Mouse (Mus musculus): ENCODE measurements around the gene Gabarapl1. TPM values are rescaled to one million over a fixed set of nuclear protein-coding genes. Genes with fewer than 3 reads are reported as not detected.
A peak's percentile ranks its signal among the peaks of the same experiment; 100 is the strongest.

Gabarapl1 gene
- polyA plus RNA-seq, 1 experiment from 2014 or later: 24.3 TPM

GRCm38 (mm10) chr6:129543709-129544606 is 11.0 kb downstream of the Gabarapl1 start:
- peak; percentile 56 for DNase-seq (ENCODE audit: low spot score)
- no peaks in the 10 kb centered on the region for H3K9me3 ChIP-seq (ENCODE audit: control insufficient read depth, low read length)
- H3K4me2 ChIP-seq (ENCODE audit: low read depth): no peak overlapping the region
- H3K27ac ChIP-seq (ENCODE audit: low read depth, low read length): no peak overlapping the region
- no peaks in the 10 kb centered on the region for H3K27me3 ChIP-seq (ENCODE audit: control insufficient read depth, insufficient read depth, low read length)
- no peak overlapping the region for H3K4me3 ChIP-seq (ENCODE audit: low read depth, low read length)
- no peaks in the 10 kb centered on the region for H3K36me3 ChIP-seq (ENCODE audit: control insufficient read depth, insufficient read depth, low read length)
- WGBS: 60% methylated on average over 6 of the region's 6 CpGs
- no peaks in the 10 kb centered on the region for H3K4me1 ChIP-seq (ENCODE audit: control insufficient read depth, insufficient read depth, low read length)
- peak; percentile 70 for ATAC-seq (ENCODE audit: insufficient read depth, low FRiP score, low TSS enrichment)
- H3K9ac ChIP-seq (ENCODE audit: low read length): no peak overlapping the region

GRCm38 (mm10) chr6:129547277-129547676 is 14.3 kb downstream of the Gabarapl1 start:
- H3K27ac ChIP-seq (ENCODE audit: low read depth, low read length): no peak overlapping the region
- 80% methylated on average over 2 of the region's 2 CpGs for WGBS

GRCm38 (mm10) chr6:129548009-129548408 is 15.0 kb downstream of the Gabarapl1 start:
- DNase-seq (ENCODE audit: low spot score): no peak
- no peaks in the 10 kb centered on the region for H3K9me3 ChIP-seq (ENCODE audit: control insufficient read depth, low read length)
- H3K4me2 ChIP-seq (ENCODE audit: low read depth): no peak overlapping the region
- H3K4me1 ChIP-seq (ENCODE audit: control insufficient read depth, insufficient read depth, low read length): no peaks in the 10 kb centered on the region
- no peaks in the 10 kb centered on the region for H3K36me3 ChIP-seq (ENCODE audit: control insufficient read depth, insufficient read depth, low read length)
- H3K27me3 ChIP-seq (ENCODE audit: control insufficient read depth, insufficient read depth, low read length): no peaks in the 10 kb centered on the region
- no peak for ATAC-seq (ENCODE audit: insufficient read depth, low FRiP score, low TSS enrichment)
- 80% methylated on average over 3 of the region's 3 CpGs for WGBS
- no peak overlapping the region for H3K4me3 ChIP-seq (ENCODE audit: low read depth, low read length)
- no peak overlapping the region for H3K27ac ChIP-seq (ENCODE audit: low read depth, low read length)
- H3K9ac ChIP-seq (ENCODE audit: low read length): no peak overlapping the region

More at GRCm38 (mm10) chr6:129547277-129547676, 14.3 kb downstream of the Gabarapl1 start:
- Histone ChIP-seq H3K4me3 (ENCODE audit: low read depth, low read length) (no peak overlapping the region), H3K4me1 (ENCODE audit: control insufficient read depth, insufficient read depth, low read length) (no peaks in the 10 kb centered on the region), H3K36me3 (ENCODE audit: control insufficient read depth, insufficient read depth, low read length) (no peaks in the 10 kb centered on the region), H3K4me2 (ENCODE audit: low read depth) (no peak overlapping the region), H3K27me3 (ENCODE audit: control insufficient read depth, insufficient read depth, low read length) (no peaks in the 10 kb centered on the region), H3K9me3 (ENCODE audit: control insufficient read depth, low read length) (no peaks in the 10 kb centered on the region), H3K9ac (ENCODE audit: low read length) (no peak overlapping the region)
- DNase-seq (ENCODE audit: low spot score): no peak
- no peak for ATAC-seq (ENCODE audit: insufficient read depth, low FRiP score, low TSS enrichment)

- H3K4me2 ChIP-seq (ENCODE audit: low read depth): no peak overlapping the region
- no peak overlapping the region for H3K9ac ChIP-seq (ENCODE audit: low read length)
- H3K27me3 ChIP-seq (ENCODE audit: control insufficient read depth, insufficient read depth, low read length): no peaks in the 10 kb centered on the region
- H3K36me3 ChIP-seq (ENCODE audit: control insufficient read depth, insufficient read depth, low read length): no peaks in the 10 kb centered on the region
- H3K4me1 ChIP-seq (ENCODE audit: control insufficient read depth, insufficient read depth, low read length): peaks cover 5% of the 10 kb centered on the region; the same call in 1 of the 2 replicates
- no peak overlapping the region for H3K4me3 ChIP-seq (ENCODE audit: low read depth, low read length)
- DNase-seq (ENCODE audit: low spot score): no peak
- H3K9me3 ChIP-seq (ENCODE audit: control insufficient read depth, low read length): no peaks in the 10 kb centered on the region
- peak; percentile 71 for ATAC-seq (ENCODE audit: insufficient read depth, low FRiP score, low TSS enrichment)
- H3K27ac ChIP-seq (ENCODE audit: low read depth, low read length): no peak overlapping the region
These were observed 24.5 kb downstream of the Gabarapl1 start for GRCm38 (mm10) chr6:129557298-129558023.

GRCm38 (mm10) chr6:129558946-129559640 is 26.1 kb downstream of the Gabarapl1 start:
- Histone ChIP-seq H3K4me1 (ENCODE audit: control insufficient read depth, insufficient read depth, low read length) (peaks cover 5% of the 10 kb centered on the region; the same call in 1 of the 2 replicates), H3K27ac (ENCODE audit: low read depth, low read length) (no peak overlapping the region), H3K4me3 (ENCODE audit: low read depth, low read length) (no peak overlapping the region), H3K27me3 (ENCODE audit: control insufficient read depth, insufficient read depth, low read length) (no peaks in the 10 kb centered on the region), H3K9ac (ENCODE audit: low read length) (no peak overlapping the region), H3K9me3 (ENCODE audit: control insufficient read depth, low read length) (no peaks in the 10 kb centered on the region), H3K4me2 (ENCODE audit: low read depth) (no peak overlapping the region), H3K36me3 (ENCODE audit: control insufficient read depth, insufficient read depth, low read length) (no peaks in the 10 kb centered on the region)
- WGBS: 18% methylated on average over 12 of the region's 12 CpGs
- peak; percentile 88 for ATAC-seq (ENCODE audit: insufficient read depth, low FRiP score, low TSS enrichment)
- DNase-seq (ENCODE audit: low spot score): peak; percentile 77

GRCm38 (mm10) chr6:129559641-129560027 is 26.7 kb downstream of the Gabarapl1 start:
- Histone ChIP-seq H3K9ac (ENCODE audit: low read length) (no peak overlapping the region), H3K27me3 (ENCODE audit: control insufficient read depth, insufficient read depth, low read length) (no peaks in the 10 kb centered on the region), H3K4me2 (ENCODE audit: low read depth) (no peak overlapping the region), H3K4me3 (ENCODE audit: low read depth, low read length) (no peak overlapping the region), H3K27ac (ENCODE audit: low read depth, low read length) (no peak overlapping the region), H3K36me3 (ENCODE audit: control insufficient read depth, insufficient read depth, low read length) (no peaks in the 10 kb centered on the region), H3K4me1 (ENCODE audit: control insufficient read depth, insufficient read depth, low read length) (peaks cover 5% of the 10 kb centered on the region; the same call in 1 of the 2 replicates), H3K9me3 (ENCODE audit: control insufficient read depth, low read length) (no peaks in the 10 kb centered on the region)
- no peak for DNase-seq (ENCODE audit: low spot score)
- WGBS: 52% methylated on average over 4 of the region's 4 CpGs
- ATAC-seq (ENCODE audit: insufficient read depth, low FRiP score, low TSS enrichment): no peak

GRCm38 (mm10) chr6:129565257-129565656 is 32.3 kb downstream of the Gabarapl1 start:
- H3K9ac ChIP-seq (ENCODE audit: low read length): no peak overlapping the region
- 87% methylated on average over 2 of the region's 2 CpGs for WGBS

GRCm38 (mm10) chr6:129575315-129575714 is 42.4 kb downstream of the Gabarapl1 start:
- H3K4me3 ChIP-seq (ENCODE audit: low read depth, low read length): no peak overlapping the region
- DNase-seq (ENCODE audit: low spot score): no peak
- H3K9me3 ChIP-seq (ENCODE audit: control insufficient read depth, low read length): no peaks in the 10 kb centered on the region
- no peaks in the 10 kb centered on the region for H3K36me3 ChIP-seq (ENCODE audit: control insufficient read depth, insufficient read depth, low read length)
- ATAC-seq (ENCODE audit: insufficient read depth, low FRiP score, low TSS enrichment): no peak
- no peak overlapping the region for H3K4me2 ChIP-seq (ENCODE audit: low read depth)
- H3K4me1 ChIP-seq (ENCODE audit: control insufficient read depth, insufficient read depth, low read length): no peaks in the 10 kb centered on the region
- H3K27me3 ChIP-seq (ENCODE audit: control insufficient read depth, insufficient read depth, low read length): no peaks in the 10 kb centered on the region
- WGBS: 42% methylated on average over 2 of the region's 2 CpGs
- H3K27ac ChIP-seq (ENCODE audit: low read depth, low read length): no peak overlapping the region
- H3K9ac ChIP-seq (ENCODE audit: low read length): no peak overlapping the region

More at GRCm38 (mm10) chr6:129565257-129565656, 32.3 kb downstream of the Gabarapl1 start:
- H3K36me3 ChIP-seq (ENCODE audit: control insufficient read depth, insufficient read depth, low read length): no peaks in the 10 kb centered on the region
- H3K9me3 ChIP-seq (ENCODE audit: control insufficient read depth, low read length): no peaks in the 10 kb centered on the region
- ATAC-seq (ENCODE audit: insufficient read depth, low FRiP score, low TSS enrichment) (no peak), DNase-seq (ENCODE audit: low spot score) (no peak)
- H3K27me3 ChIP-seq (ENCODE audit: control insufficient read depth, insufficient read depth, low read length): no peaks in the 10 kb centered on the region
- no peak overlapping the region for H3K4me3 ChIP-seq (ENCODE audit: low read depth, low read length)
- H3K27ac ChIP-seq (ENCODE audit: low read depth, low read length): no peak overlapping the region
- H3K4me2 ChIP-seq (ENCODE audit: low read depth): no peak overlapping the region
- no peaks in the 10 kb centered on the region for H3K4me1 ChIP-seq (ENCODE audit: control insufficient read depth, insufficient read depth, low read length)

Measured in neural tube, embryonic 11.5 days (tissue).